Mouse (Mus musculus): ENCODE measurements around the gene Olfr237-ps1.
"Not testable (repeated sequence)": the region's sequence is repeated elsewhere in the genome, so short reads cannot be mapped to it uniquely, and the experiment has no call there.

Gene Olfr237-ps1

DNA sequence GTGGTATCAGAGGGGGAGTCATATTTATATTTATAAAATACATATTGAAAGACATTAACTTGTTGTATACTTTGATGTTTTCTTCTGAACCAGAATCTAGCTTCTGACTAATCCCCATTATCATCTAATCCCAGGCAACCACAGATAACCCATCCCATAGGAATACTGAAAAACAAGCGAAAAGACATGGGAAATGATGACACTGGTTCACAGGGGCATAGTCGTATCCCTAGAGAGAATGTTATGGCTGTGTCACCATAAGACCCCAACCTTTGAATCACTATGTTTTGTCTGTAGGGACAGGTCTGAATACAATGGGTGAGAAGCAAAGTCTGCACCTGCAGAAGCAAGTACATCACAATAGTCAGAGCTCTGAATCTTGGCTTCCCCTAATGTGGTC, at the start of gene Olfr237-ps1:
Gene Olfr237-ps1, plus strand, starts transcription at position 301 of the 400 bp plus-strand sequence.
- DNase-seq = not testable (repeated sequence)

DNA sequence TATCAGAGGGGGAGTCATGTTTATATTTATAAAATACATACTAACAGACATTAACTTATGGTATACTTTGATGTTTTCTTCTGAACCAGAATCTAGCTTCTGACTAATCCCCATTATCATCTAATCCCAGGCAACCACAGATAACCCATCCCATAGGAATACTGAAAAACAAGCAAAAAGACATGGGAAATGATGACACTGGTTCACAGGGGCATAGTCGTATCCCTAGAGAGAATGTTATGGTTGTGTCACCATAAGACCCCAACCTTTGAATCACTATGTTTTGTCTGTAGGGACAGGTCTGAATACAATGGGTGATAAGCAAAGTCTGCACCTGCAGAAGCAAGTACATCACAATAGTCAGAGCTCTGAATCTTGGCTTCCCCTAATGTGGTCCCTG, 40.3 kb upstream of the Olfr237-ps1 start, which contains the start of gene Olfr441:
Gene Olfr441, plus strand, starts transcription at position 301 of the 400 bp plus-strand sequence.
- not testable (repeated sequence) for DNase-seq

DNA sequence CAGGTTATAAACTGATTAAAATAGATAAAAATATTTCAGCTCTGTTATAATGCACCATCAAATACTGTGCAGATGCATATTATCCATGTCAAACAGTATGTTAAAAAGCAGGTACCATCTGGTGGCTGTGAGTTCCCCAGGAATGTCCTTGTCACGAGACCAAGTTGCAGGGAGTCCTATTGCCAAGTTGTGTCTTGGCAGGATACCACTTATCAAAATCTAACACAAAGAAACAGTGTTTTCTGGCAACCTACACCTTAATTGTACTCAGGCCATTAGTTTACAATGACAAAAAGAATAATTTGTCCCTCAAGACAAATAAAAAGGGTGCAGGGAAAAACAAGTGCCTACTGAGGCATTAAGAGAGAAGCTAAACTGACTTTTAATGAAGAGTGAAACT, 13.1 kb downstream of the Olfr237-ps1 start:
- DNase-seq = peak; percentile 67 to 68

DNA sequence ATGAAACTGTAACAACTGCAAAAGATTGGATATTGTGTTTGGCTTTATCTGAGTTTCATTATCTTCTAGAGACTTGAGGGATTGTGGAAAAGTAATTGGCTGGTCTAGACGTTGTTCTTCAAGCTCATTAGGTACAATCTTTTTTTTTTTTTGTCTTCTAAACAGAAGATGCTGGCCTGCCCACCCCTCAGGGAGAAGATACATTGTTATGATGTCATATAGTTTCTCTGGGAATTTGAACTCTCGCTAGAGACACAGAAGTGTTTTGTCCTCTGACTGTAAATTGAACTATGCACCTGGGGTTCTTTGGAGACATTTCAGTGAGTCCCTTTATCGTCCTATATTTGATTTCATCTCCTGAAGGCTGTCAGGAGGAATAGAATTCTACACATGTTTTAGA, 16.6 kb downstream of the Olfr237-ps1 start, which contains the start of gene Olfr437:
Gene Olfr437, plus strand, starts transcription at position 301 of the 400 bp plus-strand sequence.
- no peak for DNase-seq

DNA sequence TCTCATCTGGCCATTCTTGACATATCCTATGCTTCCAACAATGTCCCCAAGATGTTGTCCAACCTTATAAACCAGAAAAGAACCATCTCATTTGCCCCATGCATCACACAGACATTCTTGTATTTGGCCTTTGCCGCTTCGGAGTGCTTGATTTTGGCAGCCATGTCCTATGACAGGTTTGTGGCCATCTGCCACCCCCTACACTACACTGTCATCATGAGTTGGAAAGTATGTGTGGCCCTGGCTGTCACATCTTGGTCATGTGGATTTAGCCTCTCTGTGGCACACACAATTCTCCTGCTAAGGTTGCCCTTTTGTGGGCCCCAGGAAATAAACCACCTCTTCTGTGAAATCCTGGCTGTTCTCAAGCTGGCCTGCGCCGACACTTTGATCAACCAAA, 20.9 kb downstream of the Olfr237-ps1 start:
- DNase-seq = peak; percentile 74 to 81

DNA sequence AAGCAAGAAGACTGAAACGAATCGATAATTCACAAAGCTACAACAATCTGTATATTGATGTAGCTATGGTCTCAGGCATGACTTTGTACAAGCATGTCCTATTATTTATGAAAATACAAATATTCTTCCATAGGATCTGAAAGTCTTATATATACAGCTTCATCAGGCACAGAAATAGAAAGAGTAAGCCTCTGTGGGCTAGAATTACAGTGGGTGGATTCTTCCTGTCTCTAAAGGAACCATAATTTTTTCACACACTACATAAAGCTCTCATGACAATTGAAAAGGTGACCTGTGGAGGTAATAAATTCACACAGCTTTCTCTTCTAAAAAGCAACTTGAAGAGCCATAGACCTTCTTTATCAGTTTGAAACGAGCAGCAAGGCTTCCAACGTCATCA, 25.5 kb downstream of the Olfr237-ps1 start, which contains the start of gene Olfr13:
Gene Olfr13, plus strand, starts transcription at position 301 of the 400 bp plus-strand sequence.
- DNase-seq = no peak

DNA sequence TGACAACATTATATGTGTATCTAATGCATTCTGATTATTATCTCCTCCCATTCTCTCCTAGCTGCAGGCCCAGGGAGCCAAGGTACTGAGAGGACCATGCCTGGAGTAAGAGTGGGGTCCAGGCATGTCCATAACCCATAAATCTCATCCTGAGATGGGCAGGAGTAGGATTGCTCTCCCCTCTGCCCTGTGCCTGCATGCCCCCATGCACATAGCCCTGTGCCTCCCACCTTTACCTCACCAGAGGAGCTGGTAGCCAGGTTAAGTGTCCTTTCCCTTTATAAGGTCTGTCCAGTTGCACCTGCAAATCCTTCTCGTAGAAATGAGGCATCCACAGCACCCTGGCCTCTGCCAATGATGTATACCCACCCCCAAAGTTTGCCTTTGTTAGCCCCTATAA, 31.8 kb downstream of the Olfr237-ps1 start:
- no peak for DNase-seq

DNA sequence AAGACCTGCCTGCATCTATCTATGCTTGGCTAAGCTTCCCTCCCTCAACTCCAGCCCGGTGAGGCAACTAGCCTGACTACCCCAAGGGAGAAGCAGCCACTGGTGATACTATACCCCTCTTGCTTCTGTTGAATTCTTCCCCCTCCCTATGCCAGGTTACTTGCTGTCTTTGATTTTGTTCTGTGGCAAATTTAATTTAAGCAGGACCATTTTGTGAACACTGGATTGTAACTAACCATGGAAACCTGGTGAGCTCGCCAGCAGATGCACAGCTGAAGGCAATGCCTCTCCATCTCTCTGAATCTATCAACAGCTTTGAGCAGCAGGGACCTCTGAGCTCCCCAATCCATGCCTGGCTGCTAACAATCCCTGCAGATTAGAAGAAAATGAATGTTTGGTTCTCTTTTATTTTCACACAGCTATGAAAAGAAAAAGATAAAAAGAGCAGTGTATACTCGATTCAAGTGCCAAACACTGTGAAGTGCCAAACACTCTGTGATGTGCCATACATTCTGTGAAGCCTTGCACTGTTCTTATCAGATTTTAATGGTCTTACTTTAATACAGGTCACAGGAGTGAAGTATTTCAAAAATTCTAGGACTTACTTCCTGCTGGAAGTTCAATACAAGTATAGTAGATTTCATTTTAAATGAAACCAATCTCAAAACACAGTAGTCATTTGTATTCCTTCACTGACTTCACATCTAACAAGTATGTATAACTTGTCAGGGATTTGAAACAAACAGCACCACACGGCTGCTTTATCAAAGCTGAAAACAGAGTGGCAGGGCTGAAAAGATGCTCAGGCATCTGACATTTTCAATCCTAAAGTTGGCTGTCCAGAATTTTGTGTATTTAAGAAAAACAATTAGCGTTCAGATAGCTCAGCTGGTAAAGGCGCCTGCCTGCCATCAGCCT, 32.5 kb downstream of the Olfr237-ps1 start:
- no peak for DNase-seq

DNA sequence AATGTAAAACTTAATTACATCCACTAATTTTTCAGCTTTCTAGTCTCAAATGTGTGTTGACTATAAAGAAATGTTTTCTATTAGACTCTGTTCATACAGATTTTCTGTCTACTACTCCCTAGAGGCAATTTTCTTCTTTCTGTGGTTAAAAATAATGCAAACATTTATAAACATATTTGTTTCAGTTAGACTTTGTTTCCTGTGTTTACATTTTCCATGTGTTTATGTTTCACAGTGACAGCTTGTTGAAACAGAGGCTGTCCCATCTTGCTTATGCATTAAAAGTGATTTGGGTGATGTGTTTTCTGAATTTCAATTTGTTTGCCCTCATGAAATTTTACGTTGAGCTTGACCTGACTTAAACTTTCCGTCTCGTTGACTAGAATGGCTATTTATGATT, 44.6 kb downstream of the Olfr237-ps1 start:
- no peak for DNase-seq

DNA sequence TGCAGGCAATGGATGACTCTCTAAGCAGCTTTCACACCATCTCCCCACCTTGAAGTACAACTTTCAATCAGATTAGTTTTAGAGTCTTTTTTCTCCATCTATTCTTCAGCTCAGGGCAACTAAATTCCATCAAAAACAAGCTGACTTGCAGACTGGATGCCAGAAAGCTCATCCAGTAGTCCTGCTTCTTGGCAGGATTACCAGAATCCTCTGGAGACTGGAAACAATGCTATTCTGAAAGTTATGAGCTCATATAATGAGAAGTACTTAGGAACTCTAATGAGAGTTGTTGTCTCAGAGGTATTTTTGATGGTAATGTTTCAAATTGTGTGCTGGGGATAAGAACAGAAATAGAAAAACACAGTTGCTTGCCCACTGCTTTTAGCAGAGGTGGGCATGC, 50.4 kb downstream of the Olfr237-ps1 start, which contains the start of gene Olfr435:
Gene Olfr435, plus strand, starts transcription at position 366 of the 400 bp plus-strand sequence.
- DNase-seq = no peak

DNA sequence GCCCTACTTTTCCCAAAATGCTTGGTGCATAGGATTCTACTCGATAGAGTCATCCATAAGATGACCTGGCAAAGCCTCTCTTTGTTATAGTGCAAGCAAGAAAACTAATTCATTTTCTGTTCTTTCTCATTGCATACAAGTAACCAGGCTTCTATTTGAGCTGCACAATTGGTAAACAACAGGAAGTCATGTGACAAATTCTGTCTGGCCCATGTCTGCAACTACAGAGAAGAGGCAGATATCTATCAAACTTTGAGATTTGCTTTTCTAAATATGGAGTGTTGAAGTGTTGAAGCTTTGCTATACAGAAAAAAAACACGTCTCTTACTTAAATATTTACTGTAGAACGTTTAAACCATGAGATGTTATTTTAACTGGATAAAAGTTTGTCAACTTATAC, 51.7 kb downstream of the Olfr237-ps1 start:
- no peak for DNase-seq

DNA sequence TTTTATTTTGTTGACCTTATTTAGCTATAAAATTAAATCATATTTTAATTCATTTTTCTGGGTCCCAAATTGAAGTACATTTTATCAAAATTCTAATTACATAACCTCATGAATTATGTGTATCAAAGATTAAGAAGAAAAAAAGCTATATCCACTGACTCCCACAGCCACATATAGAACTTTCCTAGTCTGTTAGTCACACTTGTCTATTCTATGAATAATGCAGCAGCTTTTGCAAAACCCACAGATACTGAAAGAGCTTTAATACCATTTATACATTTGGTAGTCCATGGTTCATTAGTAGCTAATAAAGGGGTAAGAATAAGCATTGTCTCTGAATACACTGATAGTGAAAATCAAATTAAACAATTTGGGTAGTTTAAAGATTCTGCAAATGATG, 56.4 kb downstream of the Olfr237-ps1 start:
- DNase-seq = no peak

DNA sequence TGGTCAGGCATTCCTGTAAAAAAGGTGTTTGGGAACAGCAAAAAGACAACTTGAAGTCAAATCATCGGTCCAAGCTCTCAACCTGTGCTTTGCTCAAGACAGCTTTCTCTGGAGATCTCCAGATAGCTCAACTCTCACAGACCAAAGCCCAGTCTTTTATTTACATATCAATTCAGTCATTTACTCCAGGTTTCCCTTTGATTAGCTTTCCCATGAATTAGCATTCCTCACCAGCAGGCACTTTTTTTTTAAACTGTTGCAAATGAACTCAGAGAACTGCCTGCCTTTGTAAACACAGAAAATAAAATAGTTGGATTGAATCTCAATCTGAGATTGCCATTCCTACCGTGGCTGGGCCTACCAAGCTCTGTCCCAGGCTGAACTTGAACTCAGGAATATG, 59.0 kb downstream of the Olfr237-ps1 start:
- no peak for DNase-seq

All from cerebellum, postnatal 10 days (tissue).